Mouse (Mus musculus): ENCODE data around the gene Car10. TPM values are rescaled to one million over a fixed set of nuclear protein-coding genes. Genes with fewer than 3 reads are reported as not detected.

Gene Car10
- total and polyA plus RNA-seq, 3 experiments = not detected

GRCm38 (mm10) chr11:93098933-93099381 is 1.1 kb downstream of the Car10 start:
- Histone ChIP-seq H3K36me3 (ENCODE audit: control insufficient read depth in 1 of 2, insufficient read depth in 2 of 2, low read length in 2 of 2) (no peaks in the 10 kb centered on the region), H3K9me3 (replicated peaks; ENCODE audit: insufficient read depth, low read length) (no peaks in the 10 kb centered on the region), H3K79me2 (ENCODE audit: control insufficient read depth, insufficient read depth, low read length, poor library complexity) (no peaks in the 10 kb centered on the region), H3K27ac (ENCODE audit: control insufficient read depth, low read depth, low read length) (no peak overlapping the region), H3K9ac (ENCODE audit: control insufficient read depth, low read depth, low read length, poor library complexity, severe bottlenecking) (no peak overlapping the region), H3K27me3 (ENCODE audit: control insufficient read depth in 1 of 2, insufficient read depth in 2 of 2, low read length in 2 of 2) (no peaks in the 10 kb centered on the region), H3K4me3 (ENCODE audit: control insufficient read depth in 1 of 2, insufficient read depth in 1 of 2, low read depth in 2 of 2, low read length in 2 of 2) (no peak overlapping the region), H3K4me1 (ENCODE audit: control insufficient read depth in 1 of 2, insufficient read depth in 2 of 2, low read length in 2 of 2) (no peaks in the 10 kb centered on the region)
- no peak for DNase-seq (ENCODE audit: low read depth, low spot score)
- TF ChIP-seq HCFC1 (IDR thresholded peaks at IDR 0.05; ENCODE audit: low read depth, low read length) = no peak
- no peak for TF ChIP-seq UBTF (IDR thresholded peaks at IDR 0.05; ENCODE audit: borderline replicate concordance, insufficient read depth, low read depth, low read length)
- no peak for TF ChIP-seq RCOR1 (IDR thresholded peaks at IDR 0.05; ENCODE audit: low read depth, low read length)
- TF ChIP-seq ELF1 (IDR thresholded peaks at IDR 0.05; ENCODE audit: low read depth, low read length) = no peak
- no peak for TF ChIP-seq CTCF (IDR thresholded peaks at IDR 0.05 in 2 of 3, conservative IDR thresholded peaks at IDR 0.05 in 1 of 3; ENCODE audit: control insufficient read depth in 1 of 3, insufficient read depth in 1 of 3, low read depth in 2 of 3, low read length in 3 of 3, poor library complexity in 1 of 3, severe bottlenecking in 1 of 3)
- no peak for TF ChIP-seq BHLHE40 (IDR thresholded peaks at IDR 0.05; ENCODE audit: borderline replicate concordance, low read depth, low read length)
- no peak for TF ChIP-seq MAX (IDR thresholded peaks at IDR 0.05; ENCODE audit: low read length)
- TF ChIP-seq SIN3A (IDR thresholded peaks at IDR 0.05; ENCODE audit: low read length) = no peak
- TF ChIP-seq KAT2A (conservative IDR thresholded peaks at IDR 0.05; ENCODE audit: low read depth, low read length) = no peak
- TF ChIP-seq E2F4 (IDR thresholded peaks at IDR 0.05; ENCODE audit: borderline replicate concordance, low read depth, low read length) = no peak

GRCm38 (mm10) chr11:93099431-93100370 is 1.9 kb downstream of the Car10 start:
- no peak for TF ChIP-seq KAT2A (conservative IDR thresholded peaks at IDR 0.05; ENCODE audit: low read depth, low read length)
- TF ChIP-seq MAFK (IDR thresholded peaks at IDR 0.05; ENCODE audit: borderline replicate concordance, low read depth, low read length) = no peak
- TF ChIP-seq EP300 (IDR thresholded peaks at IDR 0.05; ENCODE audit: low read depth in 1 of 2, low read length in 2 of 2) = no peak
- TF ChIP-seq JUND (IDR thresholded peaks at IDR 0.05; ENCODE audit: low read depth, low read length) = no peak
- TF ChIP-seq ELF1 (IDR thresholded peaks at IDR 0.05; ENCODE audit: low read depth, low read length) = no peak
- TF ChIP-seq NRF1 (IDR thresholded peaks at IDR 0.05; ENCODE audit: insufficient read depth, low read depth, low read length, poor library complexity, severe bottlenecking) = no peak
- no peak for TF ChIP-seq POLR2AphosphoS5 (IDR thresholded peaks at IDR 0.05; ENCODE audit: borderline replicate concordance, low read depth, low read length)
- no peak for TF ChIP-seq ZMIZ1 (IDR thresholded peaks at IDR 0.05; ENCODE audit: low read depth, low read length)
- TF ChIP-seq ZKSCAN1 (IDR thresholded peaks at IDR 0.05; ENCODE audit: low read depth, low read length) = no peak
- TF ChIP-seq SMC3 (IDR thresholded peaks at IDR 0.05; ENCODE audit: low read depth, low read length) = no peak
- no peak for TF ChIP-seq GATA1 (IDR thresholded peaks at IDR 0.05; ENCODE audit: low read depth, low read length)
- no peak for TF ChIP-seq HCFC1 (IDR thresholded peaks at IDR 0.05; ENCODE audit: low read depth, low read length)
- TF ChIP-seq TAL1 (IDR thresholded peaks at IDR 0.05; ENCODE audit: low read length) = no peak
- TF ChIP-seq MYB (IDR thresholded peaks at IDR 0.05; ENCODE audit: low read depth, low read length) = no peak
- TF ChIP-seq TBP (IDR thresholded peaks at IDR 0.05; ENCODE audit: low read depth, low read length) = no peak
- no peak for TF ChIP-seq USF2 (IDR thresholded peaks at IDR 0.05; ENCODE audit: borderline replicate concordance in 1 of 2, insufficient read depth in 1 of 2, low read depth in 1 of 2, low read length in 2 of 2)
- no peak for TF ChIP-seq MYC (IDR thresholded peaks at IDR 0.05; ENCODE audit: low read depth, low read length)
- H3K9me3 ChIP-seq (replicated peaks; ENCODE audit: insufficient read depth, low read length) = no peaks in the 10 kb centered on the region
- no peak overlapping the region for H3K27ac ChIP-seq (ENCODE audit: control insufficient read depth, low read depth, low read length)
- H3K27me3 ChIP-seq (ENCODE audit: control insufficient read depth in 1 of 2, insufficient read depth in 2 of 2, low read length in 2 of 2) = no peaks in the 10 kb centered on the region
- no peak overlapping the region for H3K9ac ChIP-seq (ENCODE audit: control insufficient read depth, low read depth, low read length, poor library complexity, severe bottlenecking)
- DNase-seq (ENCODE audit: low read depth, low spot score) = no peak
- no peak overlapping the region for H3K4me3 ChIP-seq (ENCODE audit: control insufficient read depth in 1 of 2, insufficient read depth in 1 of 2, low read depth in 2 of 2, low read length in 2 of 2)
- no peaks in the 10 kb centered on the region for H3K4me1 ChIP-seq (ENCODE audit: control insufficient read depth in 1 of 2, insufficient read depth in 2 of 2, low read length in 2 of 2)
- no peaks in the 10 kb centered on the region for H3K79me2 ChIP-seq (ENCODE audit: control insufficient read depth, insufficient read depth, low read length, poor library complexity)
- no peaks in the 10 kb centered on the region for H3K36me3 ChIP-seq (ENCODE audit: control insufficient read depth in 1 of 2, insufficient read depth in 2 of 2, low read length in 2 of 2)

All from MEL (cell line).